Comparison of ENCODE assay signal across 9 mouse cellular contexts in the genomic region with DNA sequence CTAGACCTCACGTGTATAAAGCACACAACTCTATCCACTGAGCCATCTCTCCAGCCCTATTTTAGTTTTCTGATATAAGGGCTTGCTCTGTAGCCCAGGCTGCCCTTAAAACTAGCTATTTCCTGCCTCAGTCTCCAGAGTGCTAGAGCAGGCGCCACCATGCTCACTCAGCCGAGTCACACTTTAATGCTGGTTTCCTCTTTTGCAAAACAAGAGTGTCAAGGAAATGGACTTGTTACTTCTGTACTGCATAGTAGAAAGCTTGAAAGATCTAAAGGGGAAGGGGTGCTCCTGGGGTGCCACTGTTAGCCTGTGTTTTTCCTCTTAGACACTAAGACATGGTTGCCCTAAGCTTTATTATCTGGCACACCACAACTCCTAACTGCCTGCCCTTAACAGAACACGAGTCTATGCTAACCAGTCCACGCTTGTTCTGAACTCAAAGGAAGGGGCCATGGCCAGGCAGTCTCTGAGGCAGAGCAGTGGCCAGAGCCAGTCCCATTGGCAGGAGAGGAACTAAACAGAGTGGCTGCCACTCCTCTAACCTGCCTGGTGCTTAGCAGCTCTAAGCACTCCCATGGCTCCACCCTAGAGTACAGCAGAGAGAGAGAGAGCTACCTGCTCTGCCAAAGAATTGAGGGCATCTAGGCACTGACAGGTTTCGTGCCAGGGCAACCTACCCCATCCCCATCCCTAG. TPM values are rescaled to one million over a fixed set of nuclear protein-coding genes. Genes with fewer than 3 reads are reported as not detected.
DNase-seq lines count a peak whose midpoint lies in the region; ATAC-seq lines count a peak whose summit lies in the region.
"Had no signal": no experiment of that assay in that cellular context is flagged by ENCODE, and none has a peak within 500 bp of the region (broad histone marks: within the 10 kb centered on the region; RNA-seq: fewer than 3 reads in every experiment).

No protein-coding gene starts in this region.

- ATAC-seq in frontal cortex, adult (ENCODE audit: low TSS enrichment), result 0 out of 2 replicates have a peak, but pooled peaks have one; percentile 2

- no peak for DNase-seq in frontal cortex, postnatal 25 days (ENCODE audit: low spot score in 2 of 2)
- DNase-seq in right cerebral cortex, postnatal 14 days, result peak; percentile 4
- no peak for DNase-seq in right cerebral cortex, postnatal 4 days
- peak; percentile 19 for DNase-seq in lung, postnatal 14 days
- peak; percentile 44 to 67 for DNase-seq in thymus, postnatal 36 days
- DNase-seq in adrenal gland, postnatal 4 days (ENCODE audit: low spot score in 2 of 2), result no peak
- DNase-seq in frontal cortex, postnatal 10 days (ENCODE audit: low spot score in 2 of 2), result no peak
- DNase-seq: cerebellum, adult 11 months had no signal

RNA-seq across cellular contexts. Expression of gene Grk2, which starts 6.3 kb away (rescaled TPM):
- 10 to 100 TPM; 54.6 to 57.8 TPM for total RNA-seq in adrenal gland, postnatal 4 days (2021)

RNA-seq across cellular contexts. Expression of gene Ankrd13d, which starts 16.8 kb away (rescaled TPM):
- total RNA-seq in adrenal gland, postnatal 4 days (2021), result 1 to 10 TPM; 8.2 to 8.8 TPM

RNA-seq across cellular contexts. Expression of gene Ssh3, which starts 30.7 kb away (rescaled TPM):
- total RNA-seq in adrenal gland, postnatal 4 days (2021), result 10 to 100 TPM; 37.6 to 40.9 TPM

Comparison
In these comparisons a context has a peak if more than half of its experiments do, and no peak if none do; other contexts are left out.
1. DNase-seq: peak in right cerebral cortex, postnatal 14 days (single experiment), lung, postnatal 14 days (single experiment) and thymus, postnatal 36 days (2 of 2); none in frontal cortex, postnatal 25 days (0 of 2), right cerebral cortex, postnatal 4 days (single experiment), adrenal gland, postnatal 4 days (0 of 2) and frontal cortex, postnatal 10 days (0 of 2).